Mouse (Mus musculus): Measurements from ENCODE around the gene Tmcc1.

Tmcc1 gene

GRCm38 (mm10) chr6:115969952-115970351 lies 223.3 kb downstream of the Tmcc1 start:
- no peak for DNase-seq (ENCODE audit: low spot score)

- DNase-seq (ENCODE audit: low spot score): no peak
Measured at GRCm38 (mm10) chr6:115969103-115969502, 224.2 kb downstream of the Tmcc1 start.

- DNase-seq (ENCODE audit: low spot score): peak; percentile 53
Measured at GRCm38 (mm10) chr6:115968700-115969099, 224.6 kb downstream of the Tmcc1 start.

Measured in MN1 (cell line).